Mouse (Mus musculus) left cerebral cortex, adult 2 months (tissue): ENCODE results near the gene Mtx1. TPM values are rescaled to one million over a fixed set of nuclear protein-coding genes. Genes with fewer than 3 reads are reported as not detected.
"Not testable (repeated sequence)": the region's sequence is repeated elsewhere in the genome, so short reads cannot be mapped to it uniquely, and the experiment has no call there.

Source experiments
- DNase-seq, 2 experiments: peaks; one replicate each; pipeline ENCODE4 v3.0.0; 2021 to 2022; ENCODE audit warnings: low spot score in 2 of 2, mixed read lengths in 1 of 2; ENCODE audit errors: extremely low spot score in 1 of 2
- H3K27ac ChIP-seq: fragments of 200-600 bp; 2 replicates; pipeline ENCODE4 v1.8.1; 2022
- H3K4me3 ChIP-seq: fragments of 200-600 bp; 2 replicates; pipeline ENCODE4 v1.8.1; 2022
- CTCF ChIP-seq: fragments of 200-600 bp; IDR thresholded peaks from 2 replicates; pipeline ENCODE4 v1.8.1; 2022; ENCODE audit warnings: antibody characterized with exemption, mild to moderate bottlenecking, moderate library complexity
- intact Hi-C: fragments of 180-260 bp; cut with DNase I; formaldehyde crosslinking; loops from one replicate; pipeline ENCODE4 v1.15.1; 2025
- total RNA-seq, 2 experiments: library from RNA; stranded (reverse); gene quantifications; 2 replicates each; pipeline ENCODE4 v1.2.3; 2021

The Mtx1 gene
- total RNA-seq, 2 experiments from 2014 or later: 96.2 to 99.9 TPM

GRCm38 (mm10) chr3:89225918-89226317 lies 970 bp downstream of the Mtx1 start:
- DNase-seq: peak in 1 of 2 experiments; percentile 27
- H3K27ac ChIP-seq: peak overlapping the region; percentile 74
- peak overlapping the region; percentile 53 for H3K4me3 ChIP-seq
- intact Hi-C loops: no loop called here
- no peak for TF ChIP-seq CTCF

GRCm38 (mm10) chr3:89225321-89225815 lies 1.5 kb downstream of the Mtx1 start:
- no peak for DNase-seq
- intact Hi-C loops: no loop called here
- peak overlapping the region; percentile 53 for H3K4me3 ChIP-seq
- TF ChIP-seq CTCF: no peak
- peak overlapping the region; percentile 74 for H3K27ac ChIP-seq

- no peak for TF ChIP-seq CTCF
- Histone ChIP-seq H3K4me3 (peak overlapping the region; percentile 53; the same call in 1 of the 2 replicates), H3K27ac (peak overlapping the region; percentile 74)
- no peak for DNase-seq
- intact Hi-C loops: no loop called here
These were observed 2.1 kb downstream of the Mtx1 start for GRCm38 (mm10) chr3:89224796-89225195.

- H3K27ac ChIP-seq: peak overlapping the region; percentile 57
- intact Hi-C loops: no loop called here
- TF ChIP-seq CTCF: no peak
- no peak overlapping the region for H3K4me3 ChIP-seq
- DNase-seq: peak in 1 of 2 experiments; percentile 37
These were observed 5.7 kb downstream of the Mtx1 start for GRCm38 (mm10) chr3:89221167-89221566.

- TF ChIP-seq CTCF: no peak
- Histone ChIP-seq H3K4me3 (no peak overlapping the region), H3K27ac (no peak overlapping the region)
- intact Hi-C loops: no loop called here
- DNase-seq: no peak
These were observed 7.3 kb downstream of the Mtx1 start for GRCm38 (mm10) chr3:89219546-89219945.

- no peak for TF ChIP-seq CTCF
- DNase-seq: no peak
- Histone ChIP-seq H3K27ac (no peak overlapping the region), H3K4me3 (no peak overlapping the region)
- intact Hi-C loops: no loop called here
These were observed 8.6 kb downstream of the Mtx1 start for GRCm38 (mm10) chr3:89218271-89218670.

GRCm38 (mm10) chr3:89216407-89216806 lies 10.5 kb downstream of the Mtx1 start:
- DNase-seq, H3K27ac ChIP-seq, H3K4me3 ChIP-seq, intact Hi-C loops: not testable (repeated sequence)

- no peak overlapping the region for H3K4me3 ChIP-seq
- no peak overlapping the region for H3K27ac ChIP-seq
- peak; percentile 92 for TF ChIP-seq CTCF
- DNase-seq: peak; percentile 79 to 80
- intact Hi-C loops: loop anchor here (2.0 kb wide), 2 partner anchors 19 to 123 kb away; partner anchors contain the start of gene Rusc1
These were observed 11.0 kb downstream of the Mtx1 start for GRCm38 (mm10) chr3:89215853-89216252.

- Histone ChIP-seq H3K27ac (peak within 1 kb of the TSS; percentile 93), H3K4me3 (peak within 1 kb of the TSS; percentile 66)
- no peak for DNase-seq
- TF ChIP-seq CTCF: no peak
- intact Hi-C loops: loop anchor here (2.0 kb wide), 2 partner anchors 18 to 122 kb away; partner anchors contain the start of gene Rusc1
These were observed 12.0 kb downstream of the Mtx1 start, which contains the start of gene Thbs3 for GRCm38 (mm10) chr3:89214681-89215411. Gene Thbs3, plus strand, starts transcription at chr3:89215180.

GRCm38 (mm10) chr3:89213803-89214530 lies 12.9 kb downstream of the Mtx1 start:
- TF ChIP-seq CTCF: no peak
- intact Hi-C loops: loop anchor here (1.0 to 2.0 kb wide), 3 partner anchors 12 to 121 kb away; partner anchors contain the start of genes Gba and Rusc1
- Histone ChIP-seq H3K4me3 (peak overlapping the region; percentile 66), H3K27ac (peak overlapping the region; percentile 93)
- peak; percentile 90 to 91 for DNase-seq

- no peak for DNase-seq
- H3K4me3 ChIP-seq: no peak overlapping the region
- H3K27ac ChIP-seq: no peak overlapping the region
- intact Hi-C loops: no loop called here
- no peak for TF ChIP-seq CTCF
These were observed 16.2 kb downstream of the Mtx1 start for GRCm38 (mm10) chr3:89210731-89211130.

- DNase-seq: no peak
- TF ChIP-seq CTCF: no peak
- intact Hi-C loops: no loop called here
- no peak overlapping the region for H3K27ac ChIP-seq
- H3K4me3 ChIP-seq: no peak overlapping the region
These were observed 16.7 kb downstream of the Mtx1 start for GRCm38 (mm10) chr3:89210162-89210561.
